Mouse (Mus musculus) ovary, adult 18-20 months (tissue): ENCODE measurements around the gene Ifitm2.
"Not testable (repeated sequence)": the region's sequence is repeated elsewhere in the genome, so short reads cannot be mapped to it uniquely, and the experiment has no call there.

Source experiments
- DNase-seq: peaks from one replicate; pipeline ENCODE4 v3.0.0; 2022; ENCODE audit warnings: low spot score, mixed read lengths

The Ifitm2 gene

DNA sequence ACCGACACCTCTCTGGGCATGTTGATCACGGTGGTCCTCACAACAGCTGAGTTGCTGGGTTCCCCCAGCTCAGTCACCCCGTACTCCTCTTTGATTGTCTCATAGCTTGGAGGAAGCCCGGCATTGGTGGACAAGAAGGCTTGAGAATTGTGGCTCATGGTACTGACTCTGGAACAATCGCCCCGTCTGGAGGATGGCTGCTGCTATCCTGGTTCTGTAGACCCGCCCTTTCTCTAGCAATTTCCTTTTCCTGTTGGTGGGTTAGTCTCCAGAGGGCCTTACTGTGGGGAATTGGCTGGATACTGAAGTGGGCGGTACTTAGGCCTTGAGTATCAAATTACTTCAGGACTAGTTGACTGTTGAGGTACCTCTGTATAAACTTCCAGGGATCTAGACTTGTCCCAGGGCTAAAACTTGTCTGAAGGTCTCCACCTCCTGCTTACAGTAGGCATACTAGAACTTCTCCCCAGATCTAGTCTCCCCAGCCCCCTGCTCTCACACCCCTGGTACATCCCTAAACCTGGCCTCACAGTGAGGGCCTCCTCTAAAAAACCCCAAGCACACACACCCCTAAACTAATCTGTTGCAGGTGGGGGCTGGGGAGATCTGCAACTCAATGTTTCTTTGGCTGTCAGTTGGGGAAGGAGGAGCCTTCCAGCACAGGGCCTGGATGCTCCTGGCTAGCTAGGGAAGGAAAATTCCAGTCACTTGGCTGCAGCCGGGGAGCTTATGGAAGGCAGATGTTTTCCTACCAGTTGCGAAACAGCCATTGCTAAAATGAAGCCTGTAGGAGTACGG, at the start of gene Ifitm2, which contains the start of gene Gm45717:
Gene Ifitm2, minus strand, starts transcription at position 230 of the 798 bp plus-strand sequence.
Gene Gm45717, minus strand, starts transcription at position 180 of the 798 bp plus-strand sequence.
- DNase-seq: peak; percentile 79

GRCm38 (mm10) chr7:141003248-141004010, 47.6 kb upstream of the Ifitm2 start:
- no peak for DNase-seq

- DNase-seq: no peak
Observed at GRCm38 (mm10) chr7:141000881-141001708, 45.3 kb upstream of the Ifitm2 start.

DNA sequence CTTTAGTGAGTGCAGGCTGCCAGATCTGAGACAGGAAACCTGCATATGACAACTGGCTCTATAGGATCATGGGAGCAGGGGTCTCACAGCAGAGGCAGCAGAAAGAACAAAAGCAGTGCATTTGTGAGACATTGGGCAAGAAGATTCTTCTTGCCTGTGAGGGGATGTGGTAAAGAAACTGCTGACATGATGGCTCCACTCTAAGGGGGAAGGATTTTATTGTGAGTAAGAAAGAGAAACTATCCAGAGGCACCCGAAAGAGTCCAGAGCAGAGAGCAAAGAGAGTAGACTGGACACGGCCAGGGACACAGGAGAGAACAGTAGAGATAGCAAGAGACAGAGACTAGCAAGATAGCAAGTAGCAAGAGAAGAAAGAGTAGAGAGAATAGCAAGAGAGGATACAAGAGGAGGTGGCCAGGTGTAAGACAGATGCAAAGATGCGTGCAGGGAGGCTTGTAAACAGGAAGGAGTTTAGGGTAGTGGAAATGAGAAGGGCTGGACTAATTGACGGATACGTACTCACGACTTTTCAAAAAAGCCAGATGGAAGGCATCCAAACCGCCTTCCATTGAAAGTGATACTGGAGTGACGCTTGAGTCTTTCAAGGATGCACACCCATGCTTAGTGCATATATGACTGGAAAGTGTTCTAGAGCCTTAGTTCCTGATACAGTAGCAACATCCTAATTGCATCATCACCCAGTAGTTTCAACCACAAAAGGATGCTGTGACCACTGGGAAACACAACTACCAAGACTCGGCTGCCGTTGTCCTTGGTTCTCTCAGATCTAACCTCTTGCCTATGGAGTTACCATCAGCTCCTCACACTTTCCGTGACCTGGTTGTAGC, 43.3 kb upstream of the Ifitm2 start:
- no peak for DNase-seq

DNA sequence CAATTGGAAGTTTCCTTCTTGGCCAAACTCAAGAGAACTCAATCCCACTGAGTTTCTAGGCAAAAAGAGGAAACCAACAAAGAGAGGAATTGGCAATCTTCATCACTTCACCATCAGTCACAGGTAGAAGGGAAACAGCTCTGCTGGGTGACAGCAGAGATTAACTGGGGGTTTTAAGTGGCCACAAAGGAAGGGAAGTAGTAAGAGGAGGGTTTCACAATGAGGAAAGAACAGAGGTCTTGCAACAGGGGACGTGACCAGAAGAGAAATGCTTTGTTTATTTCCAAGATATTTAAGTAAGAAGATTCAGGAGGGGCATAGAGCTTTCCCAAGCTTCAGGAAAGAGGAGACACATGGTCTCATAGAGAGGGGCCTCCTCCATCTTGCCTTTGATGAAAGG, 42.0 kb upstream of the Ifitm2 start:
- DNase-seq: no peak

DNA sequence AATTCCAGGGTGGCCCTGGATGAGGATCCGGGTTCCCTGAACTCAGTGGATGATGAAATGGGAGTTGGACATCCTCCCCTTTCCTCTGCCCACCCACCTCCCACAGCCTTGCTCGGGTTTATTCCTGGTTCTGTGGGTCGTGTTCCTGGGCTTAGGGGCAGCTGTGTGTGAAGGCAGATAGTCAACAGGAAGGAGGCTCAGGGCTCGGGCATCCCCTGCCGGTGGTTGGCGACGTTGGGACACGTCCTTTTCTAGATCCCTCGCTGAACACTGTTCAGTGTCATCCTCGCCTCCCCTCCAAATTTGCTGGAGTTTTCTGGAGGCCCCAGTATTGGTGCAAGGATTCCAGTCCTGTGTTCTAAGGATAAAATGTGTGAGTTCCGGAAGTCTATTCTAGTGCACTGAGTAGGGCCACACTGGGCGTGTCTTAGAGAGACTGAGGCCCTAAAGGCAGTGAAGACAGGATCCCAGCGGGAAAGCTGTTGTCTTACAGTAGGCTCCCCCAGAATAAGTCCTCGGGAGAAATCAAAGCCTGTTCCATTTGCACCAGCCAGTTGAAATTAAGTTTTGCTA, 35.4 kb upstream of the Ifitm2 start:
- DNase-seq: no peak

GRCm38 (mm10) chr7:140990622-140991021, 34.8 kb upstream of the Ifitm2 start:
- no peak for DNase-seq

GRCm38 (mm10) chr7:140990185-140990584, 34.4 kb upstream of the Ifitm2 start:
- DNase-seq: no peak

DNA sequence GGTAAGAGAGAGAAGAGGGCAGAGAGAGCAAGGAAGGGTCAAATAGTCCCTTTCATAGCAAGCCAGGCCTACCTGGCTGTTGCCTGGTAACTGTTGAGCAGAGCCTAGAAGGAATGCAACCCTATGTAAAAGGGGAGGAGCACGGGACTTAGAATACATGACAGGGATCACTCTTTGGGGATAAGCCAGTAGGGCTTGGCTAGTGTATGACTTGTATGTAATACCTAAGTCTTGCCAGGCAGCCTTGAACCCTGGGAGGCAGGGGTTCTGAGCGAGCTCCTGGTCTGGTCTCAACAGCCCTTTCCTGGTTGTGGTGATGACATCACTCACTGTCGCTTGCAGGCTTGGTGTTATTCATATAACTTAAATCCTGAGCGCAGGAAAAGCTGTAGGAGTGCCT, 33.2 kb upstream of the Ifitm2 start:
- DNase-seq: no peak

- no peak for DNase-seq
Observed at GRCm38 (mm10) chr7:140987182-140988138, 31.7 kb upstream of the Ifitm2 start.

DNA sequence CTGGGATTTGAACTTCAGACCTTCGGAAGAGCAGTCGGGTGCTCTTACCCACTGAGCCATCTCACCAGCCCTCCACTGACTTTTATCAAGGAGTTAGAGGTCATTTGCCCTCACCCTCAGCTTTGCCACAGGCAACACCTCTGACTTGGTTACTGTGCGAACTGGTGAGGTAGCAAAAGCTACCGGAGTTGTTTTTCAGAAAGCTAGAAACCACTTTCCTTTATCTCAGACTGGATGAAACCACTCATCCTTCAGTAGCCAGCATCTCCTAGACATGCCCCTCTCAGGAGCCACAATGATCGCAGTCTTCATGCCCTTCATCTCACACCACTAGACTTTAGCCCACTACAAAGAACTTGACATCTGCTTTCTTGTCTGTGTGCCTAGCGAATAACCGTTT, 27.2 kb upstream of the Ifitm2 start:
- no peak for DNase-seq

DNA sequence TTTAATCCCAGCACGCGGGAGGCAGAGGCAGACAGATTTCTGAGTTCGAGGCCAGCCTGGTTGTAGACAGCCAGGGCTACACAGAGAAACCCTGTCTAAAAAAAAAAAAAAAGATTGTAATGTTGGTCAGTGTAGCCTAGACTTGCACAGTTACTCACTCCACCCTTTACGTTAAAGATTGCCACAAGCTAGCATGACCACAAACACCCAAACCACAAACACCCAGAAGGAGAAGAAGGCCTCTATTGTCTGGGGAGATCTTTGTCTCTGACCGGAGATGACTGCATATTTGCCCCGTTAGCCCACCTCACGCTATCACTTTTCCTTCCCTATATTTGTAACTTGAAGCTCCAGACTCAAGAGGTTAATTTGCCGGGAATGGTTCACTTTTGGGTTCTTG, 25.9 kb upstream of the Ifitm2 start:
- no peak for DNase-seq

DNA sequence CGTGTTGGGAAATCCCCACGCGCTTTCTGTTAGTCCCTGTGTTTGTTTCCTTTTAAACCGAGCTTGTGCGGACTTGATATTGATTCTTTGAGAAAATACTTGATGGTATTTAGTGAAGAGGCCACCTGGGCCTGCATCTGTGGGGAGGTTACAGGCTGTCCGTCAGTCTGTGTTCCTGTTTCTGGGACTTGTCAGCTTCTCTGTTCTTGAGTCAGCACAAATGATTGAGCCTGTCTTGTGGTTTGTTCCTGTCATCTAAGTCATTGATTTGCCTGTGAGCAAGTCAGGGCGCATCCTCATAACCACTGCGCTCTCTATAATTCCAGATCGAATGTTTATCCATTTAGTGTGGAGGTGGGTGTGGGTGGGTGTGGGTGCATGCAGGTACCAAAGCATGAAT, 20.9 kb upstream of the Ifitm2 start:
- not testable (repeated sequence) for DNase-seq

GRCm38 (mm10) chr7:140975465-140975864, 19.7 kb upstream of the Ifitm2 start:
- no peak for DNase-seq

DNA sequence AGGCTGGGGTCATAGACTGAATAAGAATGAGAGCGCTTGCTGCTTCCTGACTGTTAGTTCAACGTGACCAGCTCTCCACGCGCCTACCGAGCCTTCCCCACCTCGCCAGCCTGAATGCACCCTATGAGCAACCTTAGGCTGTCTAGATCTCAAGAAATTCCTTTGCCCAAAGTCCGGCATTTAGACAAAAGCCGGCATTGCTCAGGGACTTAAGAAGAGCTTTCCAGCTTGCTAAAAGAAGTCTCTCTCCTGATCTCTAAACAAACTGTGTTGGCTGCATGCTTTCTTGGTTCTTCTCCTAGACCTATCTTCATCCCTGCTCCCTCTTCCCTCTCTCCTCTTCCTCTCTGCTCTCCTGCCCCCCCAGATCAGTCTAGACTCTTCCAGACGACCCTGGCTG, 19.2 kb upstream of the Ifitm2 start:
- no peak for DNase-seq

- DNase-seq: no peak
Observed at GRCm38 (mm10) chr7:140973396-140974165, 17.8 kb upstream of the Ifitm2 start.

- no peak for DNase-seq
Observed at GRCm38 (mm10) chr7:140971479-140972171, 15.8 kb upstream of the Ifitm2 start.

- no peak for DNase-seq
Observed at GRCm38 (mm10) chr7:140970931-140971330, 15.1 kb upstream of the Ifitm2 start.
